Mouse (Mus musculus): Measurements from ENCODE around the gene Cldn15.
"Not testable (repeated sequence)": the region's sequence is repeated elsewhere in the genome, so short reads cannot be mapped to it uniquely, and the experiment has no call there.

Gene Cldn15

DNA sequence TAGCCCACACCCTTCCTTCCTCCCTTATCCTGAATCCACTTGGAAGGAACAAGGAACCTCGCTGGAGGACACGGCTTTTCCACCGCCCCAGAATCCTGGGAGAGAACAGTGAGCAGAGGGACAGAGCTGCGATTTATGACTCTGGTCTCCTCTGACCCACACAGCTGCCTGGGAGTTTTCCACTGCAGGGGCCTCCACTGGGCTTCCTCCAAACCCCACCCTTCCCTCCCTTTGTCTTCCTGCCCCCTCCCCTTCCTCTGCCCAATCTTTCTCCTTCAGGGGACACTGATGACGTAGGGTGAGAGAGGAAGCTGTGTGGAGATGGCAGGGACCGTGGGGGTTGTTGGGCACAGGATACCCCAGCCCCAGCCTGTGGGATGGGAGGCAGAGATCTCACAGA, at the start of gene Cldn15:
Cldn15 (plus strand) TSS at position 286 of the 400 bp plus-strand sequence.
- DNase-seq (ENCODE audit: low read depth, low spot score): no peak

DNA sequence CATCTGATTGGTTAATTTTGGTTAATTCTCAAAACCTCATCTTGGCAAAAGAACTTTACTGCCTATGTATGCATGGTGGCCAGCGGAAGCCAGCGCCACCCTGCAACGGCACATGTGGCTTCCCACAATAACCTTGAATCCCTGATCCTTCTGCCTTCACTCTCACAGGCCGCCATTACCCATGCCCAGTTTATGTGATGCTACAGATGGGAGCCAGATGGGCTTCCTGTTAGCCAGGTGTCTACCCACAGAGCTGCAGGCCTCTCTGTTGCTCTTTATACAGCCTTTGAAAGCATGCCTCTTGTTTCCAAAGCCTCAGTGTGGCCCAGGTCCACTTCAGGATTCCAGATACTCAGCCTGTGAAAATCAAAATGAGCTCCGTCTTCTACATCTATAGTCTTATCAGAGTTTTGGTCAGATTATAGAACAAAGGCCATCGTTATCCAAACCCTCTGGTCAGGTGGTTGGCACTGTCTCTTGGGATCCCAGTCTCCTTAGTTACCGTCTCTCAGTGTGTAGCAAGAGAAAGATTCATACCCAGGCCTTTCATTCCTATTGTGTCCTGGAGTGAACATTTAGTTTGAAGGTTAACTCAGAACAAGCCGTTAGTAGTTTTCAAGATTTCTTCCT, 48.7 kb upstream of the Cldn15 start:
- no peak for DNase-seq (ENCODE audit: low read depth, low spot score)

GRCm38 (mm10) chr5:136918655-136919472, 47.6 kb upstream of the Cldn15 start:
- peak; percentile 93 for DNase-seq (ENCODE audit: low read depth, low spot score)

DNA sequence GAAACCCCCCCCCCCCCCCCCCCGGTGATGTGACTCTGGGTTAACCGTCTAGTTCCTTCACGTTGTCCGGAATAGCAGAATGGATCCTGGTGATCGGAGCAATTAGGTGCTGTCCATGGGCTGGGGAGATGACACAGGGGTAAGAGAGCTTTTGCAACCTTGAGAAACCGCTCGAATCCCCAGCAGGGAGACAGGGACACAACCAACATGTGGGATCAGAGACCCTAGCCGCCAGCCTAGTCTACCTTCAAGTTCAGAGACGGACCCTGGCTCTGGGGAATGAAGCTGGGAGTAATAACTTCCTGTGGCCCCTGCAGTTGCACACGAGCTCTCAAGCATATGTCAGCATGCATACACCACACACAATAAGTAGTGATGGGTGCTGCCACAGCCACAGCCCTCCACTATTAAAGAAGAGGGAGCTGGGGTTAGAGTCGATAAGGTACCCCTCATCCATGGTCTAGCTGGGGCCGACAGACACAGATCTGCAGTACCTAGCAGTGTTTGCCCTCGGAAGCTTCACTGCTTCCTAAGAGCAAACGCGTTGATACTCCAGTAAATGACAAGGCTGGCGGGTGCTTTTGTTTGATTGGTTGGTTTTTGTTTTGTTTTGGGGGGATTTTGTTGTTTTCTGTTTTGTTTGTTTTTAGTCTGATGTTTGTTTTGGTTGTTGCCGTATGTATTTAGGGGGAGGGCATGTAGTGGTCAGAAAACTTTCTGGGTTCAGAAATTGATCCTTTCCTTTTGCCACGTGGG, 46.7 kb upstream of the Cldn15 start:
- no peak for DNase-seq (ENCODE audit: low read depth, low spot score)

- DNase-seq (ENCODE audit: low read depth, low spot score): no peak
Observed at GRCm38 (mm10) chr5:136922830-136923229, 43.6 kb upstream of the Cldn15 start.

DNA sequence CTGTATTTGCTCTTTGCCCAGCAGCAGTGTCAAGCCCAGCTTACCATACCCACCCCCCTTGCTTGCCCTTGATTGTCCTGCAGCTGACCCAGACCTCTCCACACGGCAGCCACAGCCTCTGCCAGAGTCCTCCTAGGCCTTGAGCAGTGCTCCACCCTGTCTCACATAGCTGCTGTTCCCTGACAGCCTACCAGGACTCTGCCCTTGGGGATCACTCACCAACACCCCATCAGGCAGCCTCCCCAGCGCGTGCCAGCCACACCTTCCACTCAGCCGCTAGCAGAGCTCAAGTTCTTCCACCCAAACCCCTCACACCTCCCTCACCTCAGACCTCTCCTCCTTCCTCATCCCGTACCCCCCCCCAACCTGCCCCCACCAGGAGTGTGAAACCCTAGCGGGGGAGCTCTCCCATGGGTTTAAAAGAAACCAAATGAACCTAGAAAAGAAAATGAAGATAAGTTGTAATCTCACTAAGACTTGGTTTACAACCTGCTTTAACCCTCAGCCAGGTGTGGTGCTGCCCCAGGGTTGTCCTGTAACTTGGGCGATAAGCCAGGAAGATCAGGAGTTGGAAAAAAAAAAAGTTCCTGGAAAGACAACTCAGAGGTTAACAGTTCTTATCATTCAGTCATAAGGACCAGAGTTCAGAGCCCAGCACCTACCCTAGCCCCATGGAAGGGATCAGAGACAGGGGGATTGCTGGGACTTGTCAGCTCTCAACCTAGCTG, 42.5 kb upstream of the Cldn15 start:
- no peak for DNase-seq (ENCODE audit: low read depth, low spot score)

DNA sequence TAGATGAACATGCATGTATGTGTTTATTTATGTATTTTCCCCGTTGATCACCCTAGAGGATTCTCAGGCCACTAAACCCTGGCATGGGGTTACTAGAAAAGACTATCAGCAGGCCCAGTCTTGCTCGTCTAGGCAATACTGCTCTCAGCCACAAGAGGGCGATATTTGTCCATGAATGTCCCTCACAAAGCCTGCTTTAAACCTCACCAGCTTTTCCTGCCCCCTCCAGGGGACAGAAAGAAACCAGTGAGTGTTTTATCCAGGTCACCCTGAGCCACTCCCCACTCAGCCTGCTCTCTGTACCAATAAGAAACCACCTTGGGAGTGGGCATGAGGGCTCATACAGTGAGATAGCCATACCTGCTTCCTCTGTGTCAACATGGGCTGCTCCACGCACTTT, 37.3 kb upstream of the Cldn15 start:
- DNase-seq (ENCODE audit: low read depth, low spot score): peak; percentile 69

GRCm38 (mm10) chr5:136931896-136932295, 34.5 kb upstream of the Cldn15 start:
- DNase-seq (ENCODE audit: low read depth, low spot score): peak; percentile 21

DNA sequence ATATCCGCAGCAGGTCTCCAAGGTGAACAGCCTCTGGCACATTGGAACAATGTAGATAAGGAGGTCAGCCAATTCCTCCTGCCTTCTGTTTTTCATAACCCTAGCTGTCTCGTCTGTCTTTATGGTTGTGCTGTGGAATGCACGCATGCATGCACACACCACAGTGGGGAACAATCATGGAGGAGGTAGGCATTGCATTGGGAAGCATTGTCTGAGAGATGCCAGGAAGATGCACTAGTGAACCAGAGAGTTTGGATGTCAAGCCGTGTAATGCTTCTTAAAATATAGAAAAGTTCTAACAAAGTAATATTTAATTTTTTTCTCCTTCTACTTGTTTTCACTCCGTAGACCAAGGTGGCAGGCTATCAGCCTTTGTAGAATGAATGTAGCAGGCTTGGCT, 33.5 kb upstream of the Cldn15 start:
- no peak for DNase-seq (ENCODE audit: low read depth, low spot score)

DNA sequence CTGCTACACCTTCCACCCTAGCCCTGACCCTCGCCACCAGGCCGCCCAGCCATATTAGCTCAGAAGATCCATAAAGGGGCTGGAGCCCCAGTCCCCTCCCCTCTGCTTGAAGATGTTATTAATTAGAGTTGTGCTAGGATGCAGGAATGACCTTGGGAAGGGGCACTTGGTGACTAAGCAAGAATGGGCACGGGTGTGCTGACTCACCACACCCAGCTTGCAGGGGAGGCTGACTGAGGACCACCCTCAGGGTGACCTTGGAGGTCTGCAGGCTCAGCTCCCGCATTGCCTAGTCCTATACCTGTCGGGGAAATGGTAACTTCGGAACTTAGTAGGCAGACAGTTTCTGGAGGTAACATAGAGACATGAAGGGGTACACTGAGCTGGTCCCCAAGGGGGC, 32.5 kb upstream of the Cldn15 start:
- no peak for DNase-seq (ENCODE audit: low read depth, low spot score)

DNA sequence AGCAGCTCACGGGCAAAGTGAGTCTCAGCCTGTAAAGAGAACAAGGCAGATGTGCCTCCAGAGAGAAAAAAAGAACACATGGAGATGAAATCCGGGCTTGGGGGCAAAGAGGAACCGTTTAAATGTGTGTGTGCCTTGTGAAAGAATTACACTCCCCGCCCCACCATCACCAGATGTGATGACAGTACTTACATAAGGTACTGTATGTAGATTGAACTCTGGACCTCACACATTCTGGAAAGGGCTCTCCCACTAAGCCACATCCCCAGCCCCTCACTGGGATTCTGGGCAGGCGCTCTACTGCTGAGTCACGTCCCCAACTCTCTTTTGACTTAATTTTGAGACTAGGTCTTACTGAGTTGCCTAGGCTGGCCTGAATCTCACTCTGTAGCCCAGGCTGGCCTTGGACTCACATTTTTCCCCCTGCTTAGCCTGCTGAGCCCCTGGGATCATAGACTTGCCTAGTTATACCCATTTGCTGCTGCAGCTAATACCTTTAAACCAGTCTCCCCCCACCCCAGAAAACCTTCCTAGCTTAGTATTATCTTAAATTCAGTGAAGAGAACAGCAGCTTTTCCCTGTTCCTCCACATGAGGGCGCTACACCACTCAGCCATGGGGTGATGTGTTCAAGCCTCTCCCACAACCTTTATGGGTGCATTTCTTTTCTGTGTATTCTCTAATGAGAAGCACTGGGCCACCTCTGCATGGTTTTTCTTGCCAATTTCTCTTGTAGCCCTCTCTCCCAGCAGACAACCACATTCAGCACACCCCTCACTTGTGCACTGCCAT, 30.3 kb upstream of the Cldn15 start:
- DNase-seq (ENCODE audit: low read depth, low spot score): no peak

DNA sequence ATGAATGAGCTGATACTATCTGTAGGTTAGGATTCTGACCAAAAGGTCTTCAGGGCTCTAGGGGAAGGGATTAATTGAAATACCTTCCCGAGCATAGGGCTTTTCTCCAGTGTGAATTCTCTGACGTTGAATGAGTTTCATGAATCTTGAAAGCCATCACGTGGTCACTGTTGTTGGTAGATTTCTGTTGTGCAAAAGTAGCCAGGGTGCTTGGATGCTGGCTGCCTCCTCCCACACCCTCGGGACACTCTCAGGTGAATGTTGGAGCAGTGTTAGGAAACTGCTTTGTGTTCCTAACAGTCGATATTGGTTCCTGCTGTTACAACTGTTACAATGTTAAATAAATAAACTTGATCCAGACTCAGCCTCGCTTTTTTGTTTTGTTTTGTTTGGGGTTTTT, 29.7 kb upstream of the Cldn15 start:
- DNase-seq (ENCODE audit: low read depth, low spot score): no peak

DNA sequence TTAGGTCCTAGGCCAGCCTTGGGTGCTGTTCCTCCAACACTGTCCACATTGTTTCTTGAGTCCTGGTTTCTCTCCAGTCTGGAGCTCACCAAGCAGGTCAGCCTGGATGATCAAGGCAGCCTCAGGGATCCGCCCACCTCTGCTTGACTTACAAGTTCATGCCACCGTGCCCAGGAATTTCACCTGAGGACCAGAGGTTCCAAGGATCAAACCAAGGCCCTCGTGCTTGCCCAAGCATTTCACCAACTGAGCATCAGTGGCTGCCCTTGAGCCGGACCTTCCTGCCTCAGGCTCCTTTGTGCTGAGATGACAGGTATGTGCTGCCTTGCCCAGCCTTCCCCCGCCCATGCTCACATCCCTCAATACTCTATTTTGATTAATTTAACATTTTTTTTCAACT, 28.8 kb upstream of the Cldn15 start:
- no peak for DNase-seq (ENCODE audit: low read depth, low spot score)

DNA sequence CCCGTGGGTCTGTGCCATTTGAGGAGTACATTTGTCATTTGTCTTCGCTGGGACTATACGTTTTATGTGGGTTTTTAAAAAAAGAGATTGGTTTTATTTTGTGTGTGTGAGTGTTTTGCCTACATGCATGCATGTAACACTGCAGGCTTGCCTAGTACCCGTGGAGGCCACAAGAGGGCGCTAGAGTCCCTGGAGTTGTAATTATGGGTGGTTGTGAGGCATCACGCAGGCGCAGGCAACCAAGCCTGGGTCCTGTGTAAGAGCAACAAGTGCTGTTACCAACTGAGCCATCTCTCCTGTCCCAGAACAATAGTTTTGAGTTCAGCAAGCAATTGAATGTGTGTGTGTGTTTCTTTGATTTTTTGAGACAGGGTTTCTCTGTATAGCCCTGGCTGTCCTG, 27.1 kb upstream of the Cldn15 start:
- DNase-seq (ENCODE audit: low read depth, low spot score): no peak

GRCm38 (mm10) chr5:136940029-136940428, 26.4 kb upstream of the Cldn15 start:
- not testable (repeated sequence) for DNase-seq (ENCODE audit: low read depth, low spot score)

DNA sequence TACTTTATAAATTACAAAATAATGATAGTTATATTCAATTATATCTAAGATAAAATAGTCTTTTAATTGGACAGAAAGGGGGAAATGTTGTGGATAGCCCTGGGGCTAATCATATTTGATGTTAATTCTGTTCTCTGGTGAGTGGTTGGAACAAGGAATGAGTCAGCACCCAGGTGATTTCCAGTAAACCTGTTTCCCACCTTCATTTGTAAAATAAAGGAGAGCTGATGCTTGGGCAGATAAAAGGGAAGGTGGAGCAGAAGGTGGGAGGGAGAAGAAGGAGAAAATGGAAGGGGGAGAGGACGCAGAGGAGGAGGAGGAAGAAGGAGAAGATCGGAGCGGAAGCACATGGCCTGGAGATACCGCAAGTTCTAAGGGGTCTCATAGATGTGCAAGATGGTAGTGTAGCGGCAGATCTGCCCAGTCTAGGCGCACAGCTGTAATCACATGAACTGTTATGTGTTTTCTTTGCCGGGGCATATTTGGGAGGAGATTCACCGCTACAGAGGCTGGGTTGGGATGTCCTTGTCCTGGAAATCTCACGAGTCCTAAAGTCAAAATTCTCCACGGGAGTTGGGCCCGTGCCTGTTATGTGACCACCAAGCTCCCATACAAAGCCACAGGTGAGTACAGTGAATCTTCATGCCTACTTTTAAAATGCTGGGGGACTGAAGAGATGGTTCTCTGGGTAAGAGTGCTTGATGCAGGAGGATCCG, 25.4 kb upstream of the Cldn15 start:
- DNase-seq (ENCODE audit: low read depth, low spot score): no peak

GRCm38 (mm10) chr5:136942781-136943180, 23.6 kb upstream of the Cldn15 start:
- DNase-seq (ENCODE audit: low read depth, low spot score): no peak

DNA sequence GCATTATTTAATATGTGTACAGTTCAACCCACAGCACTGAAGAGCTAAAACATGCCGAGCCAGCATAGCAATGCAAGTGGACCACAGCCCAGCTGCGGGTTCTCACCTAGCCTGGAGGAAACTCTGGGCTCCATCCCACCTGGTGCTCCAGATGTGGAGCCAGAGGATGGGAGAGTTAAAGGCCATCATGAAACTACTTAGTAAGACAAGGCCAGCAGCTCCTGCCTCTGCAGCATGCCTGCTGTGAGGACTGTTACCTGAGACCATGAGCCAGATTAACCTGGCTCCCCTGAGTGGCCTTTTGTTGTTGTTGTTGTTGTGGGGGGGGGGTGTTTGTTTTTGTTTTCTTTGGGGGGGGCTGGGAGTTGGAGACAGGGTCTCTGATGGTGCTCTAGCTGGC, 23.0 kb upstream of the Cldn15 start:
- no peak for DNase-seq (ENCODE audit: low read depth, low spot score)

GRCm38 (mm10) chr5:136945084-136945483, 21.3 kb upstream of the Cldn15 start:
- DNase-seq (ENCODE audit: low read depth, low spot score): peak; percentile 63

- no peak for DNase-seq (ENCODE audit: low read depth, low spot score)
Observed at GRCm38 (mm10) chr5:136947874-136948273, 18.5 kb upstream of the Cldn15 start.
